Mouse (Mus musculus) stomach, postnatal 0 days (tissue): Measurements from ENCODE around the gene 5730455P16Rik.

Experiments
- CTCF ChIP-seq: IDR thresholded peaks from 2 replicates; pipeline ENCODE4 v1.5.1; 2016; ENCODE audit warnings: antibody characterized with exemption, low read depth, mild to moderate bottlenecking, moderate library complexity
- EP300 ChIP-seq: optimal IDR thresholded peaks from 2 replicates; pipeline ENCODE3; 2016; ENCODE audit warnings: antibody characterized with exemption

GRCm38 (mm10) chr11:80389885-80390284 lies 12.1 kb upstream of the 5730455P16Rik start:
- TF ChIP-seq EP300 (no peak), CTCF (no peak)
